Mouse (Mus musculus): ENCODE data around the gene Sh2d3c.

Gene Sh2d3c

DNA sequence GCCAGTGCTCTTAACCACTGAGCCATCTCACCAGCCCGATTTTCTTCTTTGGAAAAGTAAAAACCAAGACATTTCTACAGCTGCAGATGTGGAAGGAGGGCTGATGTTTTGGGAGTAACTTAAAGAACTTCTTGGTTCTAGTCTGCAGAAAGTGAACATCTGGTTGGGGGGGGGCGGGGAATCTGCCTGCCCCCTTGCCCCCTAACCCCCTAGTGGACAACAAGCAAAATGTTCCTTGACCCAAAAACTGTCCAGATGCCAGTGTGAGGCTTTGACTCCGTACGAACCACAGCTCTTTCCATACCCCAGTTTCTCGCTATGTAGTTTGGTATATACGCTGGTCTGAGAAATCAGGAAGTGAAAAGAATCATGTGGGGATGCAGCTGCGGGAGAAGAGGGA is 29.3 kb downstream of the Sh2d3c start:
- no peak for ATAC-seq (ENCODE audit: insufficient number of reproducible peaks, low FRiP score, low TSS enrichment)

DNA sequence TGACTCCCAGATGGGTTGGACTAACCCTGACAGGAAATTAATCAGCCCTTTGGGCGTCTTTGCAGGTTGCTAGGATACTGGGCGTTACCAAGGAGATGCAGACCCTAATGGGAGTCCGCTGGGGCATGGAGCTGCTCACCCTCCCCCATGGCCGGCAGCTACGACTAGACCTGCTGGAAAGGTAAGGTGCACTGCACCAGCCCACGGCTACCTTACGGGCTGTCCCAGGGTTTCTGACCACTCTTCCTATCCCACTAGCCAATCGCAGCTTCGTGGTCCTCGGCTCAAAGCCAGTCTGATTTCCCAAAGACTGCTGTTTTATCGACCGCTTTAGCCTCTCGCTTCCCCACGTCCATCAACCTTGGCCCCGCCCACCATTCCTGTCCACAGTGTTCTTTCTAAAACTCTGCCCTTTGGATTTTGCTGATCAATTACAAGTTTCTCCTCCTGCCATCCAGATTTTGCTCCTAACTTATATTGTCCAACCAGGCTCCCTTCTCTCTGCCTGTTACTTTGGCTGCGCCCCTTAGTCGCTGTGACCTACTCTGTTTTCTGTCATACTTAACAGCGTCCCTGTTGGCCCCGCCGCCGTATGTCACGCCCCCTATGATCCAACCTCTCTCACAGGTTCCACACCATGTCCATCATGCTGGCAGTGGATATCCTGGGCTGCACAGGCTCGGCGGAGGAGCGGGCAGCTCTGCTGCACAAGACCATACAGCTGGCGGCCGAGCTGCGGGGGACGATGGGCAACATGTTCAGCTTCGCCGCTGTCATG is 30.2 kb downstream of the Sh2d3c start:
- ATAC-seq (ENCODE audit: insufficient number of reproducible peaks, low FRiP score, low TSS enrichment), result no peak

GRCm38 (mm10) chr2:32751665-32752033 is 30.8 kb downstream of the Sh2d3c start:
- no peak for ATAC-seq (ENCODE audit: insufficient number of reproducible peaks, low FRiP score, low TSS enrichment)

DNA sequence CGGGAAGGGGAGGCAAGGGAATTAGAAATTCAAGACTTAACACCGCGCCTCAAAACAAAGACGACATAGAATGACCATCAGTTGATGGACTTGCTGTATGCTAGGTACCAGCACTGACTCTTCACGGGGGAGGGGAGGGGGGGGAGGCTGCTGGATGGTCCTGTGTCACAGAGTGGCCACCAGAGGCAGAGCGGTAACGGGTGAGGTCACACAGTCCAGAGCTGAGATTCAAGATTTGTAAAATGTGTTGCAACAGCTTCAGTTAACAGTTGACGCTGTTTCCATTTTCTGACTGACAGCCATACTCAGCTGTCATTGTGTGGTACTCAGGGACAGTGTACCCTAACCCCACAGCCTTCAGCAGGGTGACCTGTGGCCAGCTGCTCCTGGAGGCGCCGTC is 31.3 kb downstream of the Sh2d3c start:
- ATAC-seq (ENCODE audit: insufficient number of reproducible peaks, low FRiP score, low TSS enrichment), result no peak

- ATAC-seq (ENCODE audit: insufficient number of reproducible peaks, low FRiP score, low TSS enrichment), result 0 out of 2 replicates have a peak, but pooled peaks have one; percentile 2
Observed at GRCm38 (mm10) chr2:32756674-32757055, 35.8 kb downstream of the Sh2d3c start.

DNA sequence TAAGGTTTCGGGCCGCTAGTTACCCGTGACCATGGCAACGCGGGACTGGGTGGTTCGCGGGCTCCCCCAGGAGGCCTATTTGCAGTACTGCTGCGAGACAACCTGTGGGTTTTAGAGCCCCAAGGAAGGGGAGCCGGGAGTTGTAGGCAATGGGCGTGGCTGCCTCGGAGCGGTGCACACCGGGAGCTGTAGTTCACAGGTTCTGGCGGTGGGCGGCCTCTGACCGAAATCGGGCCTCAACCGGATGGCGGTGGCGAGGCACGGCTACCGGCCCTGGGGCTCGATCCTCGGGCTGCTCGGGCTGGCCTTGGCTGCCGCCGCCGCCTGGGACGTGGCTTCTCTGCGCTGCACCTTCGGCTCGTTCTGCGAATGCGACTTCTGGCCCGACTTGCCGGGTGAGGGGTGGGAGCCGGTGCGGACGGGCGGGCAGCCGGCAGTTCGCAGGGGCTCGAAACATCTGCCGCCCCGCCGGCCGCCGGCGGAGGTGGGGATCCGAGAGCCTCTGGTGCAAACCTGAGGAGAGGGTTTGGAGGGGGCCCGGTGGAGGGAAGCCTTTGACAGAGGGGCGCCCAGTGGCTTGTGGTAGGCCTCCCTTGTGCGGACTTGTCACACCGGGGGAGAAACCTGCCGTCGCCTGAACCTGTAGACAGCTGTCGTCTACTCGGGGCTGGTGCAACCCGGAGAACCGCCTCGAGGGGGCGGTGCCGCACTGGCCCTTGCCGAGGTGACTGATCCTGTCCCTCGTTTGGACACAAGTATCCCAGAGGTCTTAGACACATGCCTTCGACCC is 36.4 kb downstream of the Sh2d3c start, which contains the start of gene Tor2a:
Gene Tor2a (plus strand): TSS at position 179 of the 790 bp plus-strand sequence.
- peak; percentile 92 for ATAC-seq (ENCODE audit: insufficient number of reproducible peaks, low FRiP score, low TSS enrichment)

GRCm38 (mm10) chr2:32758503-32758902 is 37.6 kb downstream of the Sh2d3c start:
- ATAC-seq (ENCODE audit: insufficient number of reproducible peaks, low FRiP score, low TSS enrichment), result no peak

- no peak for ATAC-seq (ENCODE audit: insufficient number of reproducible peaks, low FRiP score, low TSS enrichment)
Observed at GRCm38 (mm10) chr2:32759001-32759400, 38.1 kb downstream of the Sh2d3c start.

GRCm38 (mm10) chr2:32761361-32761760 is 40.5 kb downstream of the Sh2d3c start:
- ATAC-seq (ENCODE audit: insufficient number of reproducible peaks, low FRiP score, low TSS enrichment), result no peak

- no peak for ATAC-seq (ENCODE audit: insufficient number of reproducible peaks, low FRiP score, low TSS enrichment)
Observed at GRCm38 (mm10) chr2:32761859-32762258, 41.0 kb downstream of the Sh2d3c start.

DNA sequence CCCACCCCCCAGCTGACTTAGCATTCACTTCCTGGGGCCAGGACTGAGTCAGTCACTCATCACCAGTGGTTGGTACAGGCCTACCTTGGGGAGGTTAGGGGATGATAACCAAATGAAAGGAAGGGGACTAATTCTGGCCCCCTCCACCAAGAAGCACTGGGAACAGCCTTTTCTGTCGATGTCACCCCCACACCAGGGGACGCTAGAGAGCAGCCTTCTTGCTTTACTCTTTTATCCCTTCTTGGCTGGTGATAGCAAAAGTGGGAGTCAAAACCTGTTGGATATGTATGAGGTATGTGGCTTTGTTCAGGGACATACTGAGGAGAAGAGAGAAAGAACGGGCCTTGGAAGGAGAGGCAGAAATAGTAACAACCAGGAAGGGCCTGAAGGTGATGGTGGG is 42.5 kb downstream of the Sh2d3c start:
- no peak for ATAC-seq (ENCODE audit: insufficient number of reproducible peaks, low FRiP score, low TSS enrichment)

DNA sequence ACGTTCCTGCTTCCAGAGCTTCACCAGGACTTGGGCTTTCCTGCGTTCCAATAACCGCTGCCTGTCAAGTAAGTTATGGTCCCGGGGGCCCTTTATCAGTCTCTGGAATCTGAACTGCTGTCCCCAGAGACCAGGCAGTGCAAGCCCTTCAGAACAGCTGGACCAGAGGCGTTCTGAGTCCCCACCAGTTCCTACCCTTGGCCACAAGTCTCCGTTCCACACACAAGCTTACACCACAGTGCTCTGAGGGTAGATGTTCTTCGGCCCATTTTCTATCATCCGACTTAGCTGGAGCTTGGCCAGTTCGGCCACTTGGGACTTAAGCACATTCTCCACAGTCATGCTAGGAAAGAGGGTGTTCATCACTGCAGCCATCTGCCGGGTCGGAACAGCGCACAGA is 46.4 kb downstream of the Sh2d3c start:
- ATAC-seq (ENCODE audit: insufficient number of reproducible peaks, low FRiP score, low TSS enrichment), result no peak

GRCm38 (mm10) chr2:32768661-32769285 is 47.9 kb downstream of the Sh2d3c start:
- ATAC-seq (ENCODE audit: insufficient number of reproducible peaks, low FRiP score, low TSS enrichment), result no peak

DNA sequence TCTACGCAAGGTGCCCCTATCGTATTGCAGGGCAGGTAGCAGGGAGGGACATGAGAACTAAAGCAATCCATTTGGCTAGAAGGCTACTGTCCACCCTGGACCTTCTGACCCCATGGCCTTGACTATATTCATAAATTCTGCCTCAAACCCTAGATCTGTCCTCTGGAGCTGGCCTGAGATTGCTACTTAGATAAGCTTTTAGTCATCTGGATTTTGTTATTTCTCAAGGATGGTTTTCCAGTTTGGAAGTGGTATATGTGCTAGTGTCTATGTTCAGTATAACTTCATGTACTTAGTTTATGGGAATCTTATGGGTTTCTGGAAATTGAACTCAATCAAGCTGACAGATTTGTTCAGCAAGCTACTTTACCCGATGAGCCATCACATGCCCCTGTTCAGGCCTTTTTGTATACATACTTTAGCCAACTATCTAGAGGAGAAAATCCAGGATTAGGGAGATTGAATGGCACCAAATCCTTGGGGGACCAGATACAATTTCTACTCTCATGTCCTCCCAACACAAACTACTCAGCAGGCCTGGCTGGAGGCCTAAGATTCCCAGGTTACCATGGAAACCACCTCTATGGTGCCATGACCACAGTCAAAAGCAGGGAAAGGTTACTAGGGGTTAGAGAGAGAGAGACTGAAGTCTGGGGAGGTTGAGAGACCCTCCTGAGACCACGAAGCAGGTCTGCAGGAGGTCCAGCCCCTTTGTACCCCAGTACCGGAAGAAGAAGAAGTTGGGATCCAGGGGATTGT is 48.7 kb downstream of the Sh2d3c start:
- ATAC-seq (ENCODE audit: insufficient number of reproducible peaks, low FRiP score, low TSS enrichment), result no peak

GRCm38 (mm10) chr2:32771886-32772285 is 51.0 kb downstream of the Sh2d3c start:
- ATAC-seq (ENCODE audit: insufficient number of reproducible peaks, low FRiP score, low TSS enrichment), result no peak

DNA sequence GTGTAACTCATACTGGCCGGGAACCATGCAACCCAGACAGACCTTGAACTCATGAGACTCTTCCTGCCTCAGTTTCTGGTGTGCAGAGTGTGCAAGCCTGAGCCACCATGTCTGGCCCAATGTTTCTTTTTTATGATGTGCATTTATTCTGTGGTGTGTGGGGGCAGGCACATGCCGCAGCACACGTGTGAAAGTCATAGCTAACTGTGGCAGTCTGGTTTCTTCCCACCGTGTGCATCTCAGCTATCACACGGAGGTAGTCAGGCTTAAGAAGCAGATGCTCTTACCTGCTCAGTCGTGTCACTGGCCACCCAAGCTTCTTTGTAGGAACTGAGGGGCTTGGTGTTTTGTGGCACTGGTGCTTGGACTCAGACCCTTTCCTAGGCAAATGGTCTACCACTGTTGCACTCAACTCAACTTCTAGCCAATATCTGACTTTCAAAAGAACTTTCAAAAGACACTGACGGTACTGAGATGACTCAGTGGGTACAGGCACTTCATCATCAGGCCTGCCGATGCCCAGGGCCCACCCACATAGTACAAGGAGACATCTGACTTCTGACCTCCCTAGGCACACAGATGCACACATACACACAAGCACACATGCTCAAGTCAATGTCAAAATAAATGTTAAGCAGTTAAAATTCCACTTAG is 51.9 kb downstream of the Sh2d3c start:
- ATAC-seq (ENCODE audit: insufficient number of reproducible peaks, low FRiP score, low TSS enrichment), result no peak

DNA sequence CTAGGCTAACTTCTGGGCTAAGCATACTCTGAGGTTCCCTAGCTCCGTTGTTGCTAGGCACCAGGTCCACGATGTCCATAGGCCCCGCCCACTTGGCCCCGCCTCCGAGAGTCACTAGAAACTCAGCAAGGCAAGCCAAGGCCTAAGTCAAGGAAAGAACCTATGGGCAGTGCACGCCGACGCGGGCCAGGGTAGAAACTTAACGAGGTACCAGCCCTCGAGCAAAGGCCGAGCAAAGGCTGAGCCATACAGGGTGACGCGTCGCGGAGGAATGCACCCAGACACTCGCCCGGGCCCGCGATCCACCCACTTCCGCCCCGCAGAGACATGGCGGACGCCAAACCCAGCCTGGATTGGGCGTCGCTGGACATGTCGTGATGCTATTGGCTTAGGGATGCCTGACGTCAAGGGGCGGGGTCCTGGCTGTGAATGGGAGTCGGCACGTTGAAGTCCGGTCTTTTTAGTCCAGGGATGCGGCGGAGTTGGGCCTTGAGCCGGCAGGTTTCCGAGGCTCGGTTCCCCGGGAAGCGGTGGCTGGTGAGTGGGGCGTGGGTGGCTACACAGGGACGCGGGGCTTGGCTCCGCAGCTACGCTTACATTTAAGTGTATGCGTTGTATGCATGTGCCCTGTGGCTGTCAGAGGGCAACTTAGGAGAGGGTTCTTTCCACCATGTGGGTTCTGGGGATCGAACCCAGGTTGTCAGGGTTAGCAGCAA is 54.7 kb downstream of the Sh2d3c start, which contains the start of the genes Ttc16 and Ptrh1:
Gene Ttc16 (minus strand): TSS at position 275 of the 716 bp plus-strand sequence.
Gene Ptrh1 (plus strand): TSS at position 428 of the 716 bp plus-strand sequence.
- ATAC-seq (ENCODE audit: insufficient number of reproducible peaks, low FRiP score, low TSS enrichment), result peak; percentile 87

DNA sequence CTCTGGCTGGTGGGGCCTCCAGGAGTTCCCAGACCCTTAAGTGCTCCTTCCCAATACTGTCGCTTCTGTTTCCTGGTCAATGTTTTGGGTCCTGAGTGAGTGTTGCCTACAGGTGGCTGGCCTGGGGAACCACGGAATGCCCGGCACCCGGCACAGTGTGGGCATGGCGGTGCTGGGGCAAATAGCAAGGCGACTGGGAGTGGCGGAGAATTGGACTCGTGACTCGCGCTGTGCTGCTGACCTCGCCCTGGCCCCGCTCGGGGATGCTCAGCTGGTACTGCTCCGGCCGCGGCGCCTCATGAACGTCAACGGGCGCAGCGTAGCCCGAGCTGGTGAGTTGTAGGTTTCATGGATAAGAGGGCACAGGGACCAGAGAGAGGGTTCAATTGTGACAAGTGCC is 55.3 kb downstream of the Sh2d3c start:
- ATAC-seq (ENCODE audit: insufficient number of reproducible peaks, low FRiP score, low TSS enrichment), result no peak

- no peak for ATAC-seq (ENCODE audit: insufficient number of reproducible peaks, low FRiP score, low TSS enrichment)
Observed at GRCm38 (mm10) chr2:32778081-32778480, 57.2 kb downstream of the Sh2d3c start.

Data from cerebellum, adult (tissue).